Comparison of ENCODE assay signal across 8 mouse cellular contexts in the genomic region with DNA sequence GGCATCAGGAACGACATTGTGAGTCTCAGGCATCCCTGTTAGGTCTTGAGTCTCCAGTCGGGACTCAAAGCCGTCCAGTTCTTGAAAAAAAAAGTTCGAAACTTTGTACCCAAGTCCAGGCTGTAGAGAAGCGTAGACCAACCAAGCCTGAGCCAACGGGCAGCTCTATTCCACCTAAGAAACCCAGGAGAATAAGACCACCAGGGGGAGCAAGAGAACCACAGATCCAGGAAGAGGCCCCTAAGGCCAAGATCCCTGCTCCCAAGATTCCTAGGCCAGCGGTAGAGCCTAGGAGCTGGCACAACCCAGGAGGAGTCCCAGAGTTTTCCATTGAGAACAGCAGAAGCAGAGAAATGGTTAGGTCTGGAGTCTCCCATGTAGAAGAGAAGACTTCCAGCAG. TPM values are rescaled to one million over a fixed set of nuclear protein-coding genes. Genes with fewer than 3 reads are reported as not detected.
A peak's percentile ranks its signal among the peaks of the same experiment; 100 is the strongest.
DNase-seq lines count a peak whose midpoint lies in the region; TF ChIP-seq lines count a peak whose summit lies in the region.
"Had no signal": no experiment of that assay in that cellular context is flagged by ENCODE, and none has a peak within 500 bp of the region (broad histone marks: within the 10 kb centered on the region; RNA-seq: fewer than 3 reads in every experiment).

No protein-coding gene starts in this region.

- H3K36me3 ChIP-seq in ES-Bruce4 (ENCODE audit: control insufficient read depth, insufficient read depth, low read length, poor library complexity, severe bottlenecking) = no peaks in the 10 kb centered on the region
- no peaks in the 10 kb centered on the region for H3K36me3 ChIP-seq in small intestine, adult 2 months (ENCODE audit: control insufficient read depth, insufficient read depth, low read length)
- H3K36me3 ChIP-seq: limb, embryonic 13.5 days had no signal

- no peak overlapping the region for H3K27ac ChIP-seq in ES-Bruce4 (ENCODE audit: insufficient read depth, low read length)
- H3K27ac ChIP-seq in small intestine, adult 2 months (ENCODE audit: insufficient read depth, low read depth, low read length) = no peak overlapping the region
- H3K27ac ChIP-seq: limb, embryonic 13.5 days had no signal

- no peaks in the 10 kb centered on the region for H3K4me1 ChIP-seq in ES-Bruce4 (ENCODE audit: control insufficient read depth, insufficient read depth, low read length)
- no peaks in the 10 kb centered on the region for H3K4me1 ChIP-seq in small intestine, adult 2 months (ENCODE audit: control insufficient read depth, insufficient read depth, insufficient read length, low read length)

- H3K4me3 ChIP-seq in ES-Bruce4 (ENCODE audit: low read depth, low read length) = no peak overlapping the region
- H3K4me3 ChIP-seq in small intestine, adult 2 months (ENCODE audit: low read depth, low read length) = no peak overlapping the region
- H3K4me3 ChIP-seq: limb, embryonic 13.5 days had no signal

- peak; percentile 59 to 66 for DNase-seq in adrenal gland, adult 18-20 months (ENCODE audit: low spot score in 2 of 2)
- peak; percentile 85 for DNase-seq in embryo, embryonic 10 days (ENCODE audit: low spot score)
- DNase-seq in heart, postnatal 10 days = peak; percentile 81 to 91
- DNase-seq in large intestine, adult 2 months (ENCODE audit: low read depth, low spot score) = peak; percentile 56
- peak; percentile 88 for DNase-seq in lung, postnatal 10 days

- WGBS in large intestine, adult 2 months = 10% methylated on average over 7 of the region's 7 CpGs
- WGBS in small intestine, adult 2 months = 6% methylated on average over 7 of the region's 7 CpGs

- H3K9ac ChIP-seq in ES-Bruce4 (ENCODE audit: low read depth, poor library complexity, severe bottlenecking) = 0 out of 2 replicates have a peak overlapping the region, but pooled peaks have one; percentile 7
- H3K9ac ChIP-seq: limb, embryonic 13.5 days had no signal

- H3K27me3 ChIP-seq in ES-Bruce4 (ENCODE audit: control insufficient read depth, insufficient read depth, low read length, poor library complexity, severe bottlenecking) = peaks cover 10% of the 10 kb centered on the region
- H3K27me3 ChIP-seq in small intestine, adult 2 months (ENCODE audit: control insufficient read depth, insufficient read depth, low read length) = peaks cover 23% of the 10 kb centered on the region

- intact Hi-C loops in heart, postnatal 10 days (cut with DNase I) = loop anchor here (1.0 to 2.0 kb wide), 2 partner anchors 41 to 171 kb away; no protein-coding TSS in a partner anchor

- no peaks in the 10 kb centered on the region; the same call in 1 of the 2 replicates for H3K9me3 ChIP-seq in ES-Bruce4 (replicated peaks; ENCODE audit: control insufficient read depth, insufficient read depth, low read length, poor library complexity, severe bottlenecking)

- TF ChIP-seq EP300 in ES-Bruce4 (IDR thresholded peaks at IDR 0.05; ENCODE audit: insufficient read depth, low read depth, low read length) = no peak

- TF ChIP-seq POLR2A in ES-Bruce4 (IDR thresholded peaks at IDR 0.05; ENCODE audit: insufficient read depth, low read length) = no peak
- TF ChIP-seq POLR2A in small intestine, adult 2 months (IDR thresholded peaks at IDR 0.05; ENCODE audit: low read depth, low read length) = no peak

- peak; percentile 71 for TF ChIP-seq CTCF in ES-Bruce4 (IDR thresholded peaks at IDR 0.05; ENCODE audit: low read depth, low read length)
- TF ChIP-seq CTCF in small intestine, adult 2 months (IDR thresholded peaks at IDR 0.05; ENCODE audit: extremely low read depth, insufficient read length, insufficient replicate concordance, low read depth, low read length) = peak; percentile 83; the same call in 1 of the 2 replicates

RNA-seq across cellular contexts. Expression of a gene that starts 4.3 kb away (rescaled TPM):
- 0.23 TPM in 1 of 2 replicates, not detected in the other for polyA plus RNA-seq in ES-Bruce4 (2011; ENCODE audit: insufficient read depth, insufficient read length, low read depth, missing spikeins)
- 1 to 10 TPM in 1 of 2 experiments, under 1 TPM in 1; 0.58 to 4.1 TPM for total RNA-seq in adrenal gland, adult 18-20 months (2021)
- total RNA-seq in heart, postnatal 10 days (2021) = not detected
- polyA plus RNA-seq in large intestine, adult 2 months (2012; rRNA removed) = 0.07 and 0.09 TPM in 2 replicates
- 0.04 and 0.05 TPM in 2 replicates for polyA plus RNA-seq in small intestine, adult 2 months (2012; rRNA removed)

RNA-seq across cellular contexts. Expression of a gene that starts 6.6 kb away (rescaled TPM):
- not detected in 2 replicates for polyA plus RNA-seq in ES-Bruce4 (2011; ENCODE audit: insufficient read depth, insufficient read length, low read depth, missing spikeins)
- not detected for total RNA-seq in adrenal gland, adult 18-20 months (2021)
- total RNA-seq in heart, postnatal 10 days (2021) = not detected
- polyA plus RNA-seq in large intestine, adult 2 months (2012; rRNA removed) = not detected in 2 replicates
- not detected in 2 replicates for polyA plus RNA-seq in small intestine, adult 2 months (2012; rRNA removed)

RNA-seq across cellular contexts. Expression of a gene that starts 18.1 kb away (rescaled TPM):
- polyA plus RNA-seq in ES-Bruce4 (2011; ENCODE audit: insufficient read depth, insufficient read length, low read depth, missing spikeins) = 271 and 279 TPM in 2 replicates
- 10 to 100 TPM; 80.5 to 99.1 TPM for total RNA-seq in adrenal gland, adult 18-20 months (2021)
- total RNA-seq in heart, postnatal 10 days (2021) = 10 to 100 TPM; 55.3 to 57.3 TPM
- 57.3 and 58.4 TPM in 2 replicates for polyA plus RNA-seq in large intestine, adult 2 months (2012; rRNA removed)
- polyA plus RNA-seq in small intestine, adult 2 months (2012; rRNA removed) = 24.6 and 25.7 TPM in 2 replicates

RNA-seq across cellular contexts. Expression of a gene that starts 31.8 kb away (rescaled TPM):
- 45.4 and 45.9 TPM in 2 replicates for polyA plus RNA-seq in ES-Bruce4 (2011; ENCODE audit: insufficient read depth, insufficient read length, low read depth, missing spikeins)
- 100 to 1,000 TPM in 1 of 2 experiments, 10 to 100 TPM in 1; 52.7 to 123 TPM for total RNA-seq in adrenal gland, adult 18-20 months (2021)
- total RNA-seq in heart, postnatal 10 days (2021) = 10 to 100 TPM; 24.6 to 26.7 TPM
- 24.4 and 29.8 TPM in 2 replicates for polyA plus RNA-seq in large intestine, adult 2 months (2012; rRNA removed)
- polyA plus RNA-seq in small intestine, adult 2 months (2012; rRNA removed) = 16.3 and 25.4 TPM in 2 replicates
